Mouse (Mus musculus): ENCODE data around the gene Olfr1337.
"Not testable (repeated sequence)": the region's sequence is repeated elsewhere in the genome, so short reads cannot be mapped to it uniquely, and the experiment has no call there.

Olfr1337 gene

DNA sequence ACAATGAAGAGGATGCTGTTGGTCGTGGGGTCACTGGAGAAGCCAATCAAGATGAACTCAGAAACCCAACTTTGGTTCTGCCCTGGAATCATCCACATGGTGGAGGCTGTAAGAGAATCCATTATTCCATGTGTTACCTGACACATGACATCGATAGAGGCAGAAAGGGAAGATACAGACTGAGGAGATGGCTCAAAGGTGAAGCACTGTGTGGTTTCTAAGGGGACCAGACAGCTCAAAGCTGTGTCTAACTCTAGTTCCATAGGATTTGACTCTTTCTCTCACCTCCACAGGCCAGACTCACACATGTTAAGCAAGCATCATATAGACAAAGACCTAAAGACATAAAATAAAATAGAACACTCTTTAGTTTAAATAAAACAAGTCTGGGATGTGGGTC is at the start of gene Olfr1337:
Olfr1337 (minus strand) TSS at position 101 of the 400 bp plus-strand sequence.
- no peak for DNase-seq (ENCODE audit: low read depth, low spot score)

DNA sequence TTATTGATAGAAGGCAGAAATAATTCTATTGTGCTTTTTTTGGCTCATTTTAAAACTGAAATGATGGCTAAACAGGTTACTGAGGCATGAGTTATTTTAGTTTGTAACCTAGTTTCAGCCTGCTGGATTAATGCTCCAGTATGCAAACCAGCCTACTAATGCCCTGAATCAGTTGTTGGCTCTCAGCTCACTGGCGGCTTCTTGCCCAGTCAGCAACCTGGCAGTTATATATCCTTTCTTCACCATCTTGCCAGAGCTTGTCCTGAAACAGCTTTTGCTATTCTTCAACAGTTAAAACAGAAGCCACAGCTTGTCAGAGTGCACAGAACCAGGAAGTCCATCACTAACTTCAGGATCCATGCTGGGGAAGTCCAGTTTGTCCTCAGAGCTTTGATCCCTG is 36.5 kb upstream of the Olfr1337 start:
- peak; percentile 19 for DNase-seq (ENCODE audit: low read depth, low spot score)

DNA sequence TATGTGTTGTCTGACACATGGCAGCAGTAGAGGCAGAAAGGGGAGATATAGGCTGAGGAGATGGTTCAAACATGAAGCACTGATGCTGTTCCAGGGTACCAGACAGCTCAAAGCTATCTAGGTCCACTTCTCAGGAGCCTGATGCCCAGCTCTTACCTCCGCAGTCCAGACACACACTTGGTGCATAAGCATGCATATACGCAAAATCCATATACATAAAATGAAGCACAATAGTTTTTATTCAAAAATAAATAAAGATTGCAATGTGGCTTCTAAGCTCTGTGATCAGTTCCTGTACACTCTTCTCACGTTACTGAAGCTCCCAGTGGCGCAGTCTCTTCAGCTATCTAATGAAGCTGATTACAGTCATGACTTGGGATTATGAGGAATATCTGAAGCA is 27.5 kb upstream of the Olfr1337 start, which contains the start of gene Olfr1335:
Olfr1335 (minus strand) TSS at position 101 of the 400 bp plus-strand sequence.
- no peak for DNase-seq (ENCODE audit: low read depth, low spot score)

DNA sequence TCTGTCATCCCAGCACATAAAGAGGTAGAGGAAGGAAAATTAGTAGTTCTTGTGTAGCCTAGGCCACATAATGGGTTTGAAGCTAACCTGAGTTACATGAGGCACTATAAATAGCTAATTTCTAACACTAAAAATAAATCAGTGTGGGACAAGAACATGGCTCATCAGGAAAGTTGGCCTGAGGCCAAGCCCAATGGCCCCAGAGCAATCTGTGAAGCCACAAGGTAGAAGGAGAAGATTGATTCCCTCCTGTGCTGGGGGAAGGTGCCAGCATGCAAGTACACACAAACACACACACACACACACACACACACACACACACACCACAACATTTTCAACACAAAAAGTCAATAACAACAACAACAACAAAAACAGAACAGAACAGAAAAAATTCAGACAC is 10.4 kb upstream of the Olfr1337 start:
- not testable (repeated sequence) for DNase-seq (ENCODE audit: low read depth, low spot score)

DNA sequence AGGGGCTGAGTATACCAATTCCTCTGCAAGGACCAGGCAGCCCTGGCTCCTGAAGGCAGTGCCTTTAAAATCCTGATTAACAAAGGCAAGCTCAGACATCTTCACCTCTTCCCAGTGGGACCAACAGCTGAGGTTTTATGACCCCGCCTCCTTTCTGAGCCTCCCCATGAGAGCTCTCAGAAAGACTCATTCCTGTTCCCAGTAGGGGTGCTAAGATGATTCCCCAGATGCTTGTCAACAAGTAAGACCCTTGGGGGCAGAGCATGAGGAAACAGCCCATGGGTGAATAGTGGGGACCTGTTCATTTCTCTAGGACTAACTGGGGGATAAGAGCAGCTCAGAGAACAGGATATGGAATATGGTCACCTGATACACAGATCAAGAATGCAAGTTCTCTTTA is 23.7 kb downstream of the Olfr1337 start, which contains the start of gene Olfr1338:
Olfr1338 (minus strand) TSS at position 101 of the 400 bp plus-strand sequence.
- DNase-seq (ENCODE audit: low read depth, low spot score), result no peak

DNA sequence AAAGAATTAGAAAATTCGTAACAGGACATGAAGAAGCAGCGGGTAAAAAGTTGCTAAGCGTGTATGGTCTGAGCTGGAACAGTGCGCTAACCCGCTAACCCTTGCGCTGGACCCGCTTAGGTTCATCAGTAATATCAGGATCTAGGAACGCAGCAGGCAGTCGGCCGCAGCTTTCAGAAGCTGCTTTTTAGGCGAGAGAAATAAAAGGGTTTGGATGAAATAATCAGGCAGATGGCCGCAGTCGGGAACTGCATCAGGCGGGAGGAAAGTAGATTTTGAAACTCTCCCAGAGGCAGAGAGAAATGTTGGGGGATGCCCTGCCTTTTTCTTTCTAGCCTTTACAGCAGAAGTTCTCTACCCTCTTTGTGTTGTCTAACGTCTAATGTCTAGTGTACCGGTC is 40.5 kb downstream of the Olfr1337 start:
- peak; percentile 13 for DNase-seq (ENCODE audit: low read depth, low spot score)

DNA sequence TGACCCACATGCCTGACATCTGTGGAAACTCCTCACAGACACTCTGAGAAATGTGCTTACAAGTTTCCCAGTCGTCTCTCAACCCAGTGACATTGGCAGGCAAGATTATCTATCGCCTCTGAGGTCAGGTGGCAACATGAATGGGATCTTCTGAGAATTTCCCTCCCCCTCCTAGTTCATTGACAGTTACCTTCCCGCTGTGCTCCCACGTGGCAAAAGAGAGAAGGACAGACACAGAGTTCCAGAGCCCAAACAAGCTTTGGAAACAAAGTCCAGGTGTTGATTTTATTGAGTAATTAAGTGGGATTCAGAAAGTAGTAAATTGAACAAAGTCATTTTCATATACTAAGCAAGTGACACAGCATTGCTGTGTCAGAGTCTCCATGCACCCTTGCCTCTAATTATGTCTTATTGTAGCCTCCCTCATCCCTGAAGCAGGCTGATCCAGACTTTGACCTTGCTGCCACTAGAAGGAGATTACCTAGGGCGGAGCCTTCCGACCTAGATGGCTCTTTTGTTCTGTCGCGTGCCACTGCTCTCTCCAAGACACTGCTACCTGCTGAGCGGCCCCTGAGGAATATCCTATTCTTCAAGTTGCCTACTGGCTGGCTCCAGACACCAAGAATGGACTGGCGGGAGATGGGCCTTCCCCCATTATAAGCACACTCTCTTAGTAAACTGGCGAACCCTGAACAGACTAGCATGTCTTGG is 41.2 kb downstream of the Olfr1337 start:
- DNase-seq (ENCODE audit: low read depth, low spot score), result no peak

DNA sequence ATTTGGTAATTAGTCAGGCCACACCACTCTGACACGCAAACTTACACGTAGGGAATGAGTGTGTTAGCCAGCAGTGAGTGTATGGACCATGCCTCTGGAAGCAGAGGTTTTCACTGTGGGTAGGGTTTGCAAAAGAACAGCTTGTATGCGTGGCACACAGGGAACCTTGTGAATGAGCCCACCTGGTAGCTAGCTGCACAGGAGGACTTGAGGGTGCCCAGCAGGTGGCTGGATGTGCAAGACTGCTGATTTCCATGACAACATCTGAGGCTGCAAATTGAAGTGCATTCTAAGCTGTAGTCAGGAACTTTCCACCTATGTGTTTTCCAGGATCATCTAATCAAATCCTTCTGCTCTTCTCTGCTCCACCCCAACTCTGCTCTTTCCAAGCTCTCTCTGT is 42.8 kb downstream of the Olfr1337 start:
- peak; percentile 7 for DNase-seq (ENCODE audit: low read depth, low spot score)

DNA sequence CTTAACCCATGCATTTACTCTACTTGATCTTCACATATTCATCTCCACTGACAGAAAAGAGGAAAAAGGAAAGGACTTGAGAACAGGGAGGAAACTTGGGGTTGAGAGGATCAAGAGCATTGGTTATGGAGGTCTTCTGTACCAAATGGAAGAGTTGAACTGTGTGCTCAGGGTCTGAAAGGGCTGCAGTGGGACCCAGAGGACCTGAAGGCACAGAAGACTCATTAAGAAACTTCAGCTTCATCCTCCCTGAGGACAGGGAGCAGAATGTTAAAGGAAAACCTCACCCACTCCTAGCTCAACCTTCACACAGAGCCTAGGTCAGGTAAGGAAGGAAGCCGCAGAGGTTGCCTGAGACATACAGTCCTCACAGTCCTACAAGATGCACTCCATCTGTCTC is 50.5 kb downstream of the Olfr1337 start, which contains the start of gene Olfr1339:
Olfr1339 (plus strand) TSS at position 301 of the 400 bp plus-strand sequence.
- no peak for DNase-seq (ENCODE audit: low read depth, low spot score)

Measured in brain, adult 2 months (tissue).